Mouse (Mus musculus) kidney, embryonic 15.5 days (tissue): ENCODE data around the gene Csnk1g1. TPM values are rescaled to one million over a fixed set of nuclear protein-coding genes. Genes with fewer than 3 reads are reported as not detected.

Source experiments
- polyA plus RNA-seq: library from polyadenylated mRNA; unstranded; fragments of >200 nt; fragmentation: Nextera tagmentation; extraction: Ambion mirVana; gene quantifications from 2 replicates; pipeline ENCODE4 v1.2.1, GENCODE M21; 2015

Gene Csnk1g1
- polyA plus RNA-seq, 1 experiment from 2014 or later, result 16.5 TPM

Other genes starting within 250 kb of the Csnk1g1 start
- gene Oaz2, start 240.9 kb upstream of the Csnk1g1 start, polyA plus RNA-seq, result 299 and 308 TPM in 2 replicates
- gene Zfp609, start 81.4 kb upstream of the Csnk1g1 start, polyA plus RNA-seq, result 6.0 and 7.4 TPM in 2 replicates
- 244 and 272 TPM in 2 replicates for gene Pclaf, start 18.7 kb upstream of the Csnk1g1 start, polyA plus RNA-seq
- gene Trip4, start 130 bp upstream of the Csnk1g1 start, polyA plus RNA-seq, result 33.3 and 33.8 TPM in 2 replicates
- 631 and 634 TPM in 2 replicates for gene Ppib, start 151.3 kb downstream of the Csnk1g1 start, polyA plus RNA-seq
- gene Snx22, start 160.8 kb downstream of the Csnk1g1 start, polyA plus RNA-seq, result 1.4 and 2.3 TPM in 2 replicates
- gene Snx1, start 217.7 kb downstream of the Csnk1g1 start, polyA plus RNA-seq, result 137 and 142 TPM in 2 replicates
- 151 and 165 TPM in 2 replicates for gene Ciao2a, start 217.7 kb downstream of the Csnk1g1 start, polyA plus RNA-seq
- 4.8 and 6.5 TPM in 2 replicates for gene Dapk2, start 249.3 kb downstream of the Csnk1g1 start, polyA plus RNA-seq